Mouse (Mus musculus): ENCODE measurements around the gene Nos1ap.

- TF ChIP-seq POLR2A (IDR thresholded peaks at IDR 0.05; ENCODE audit: low read depth, low read length), result no peak
- TF ChIP-seq CTCF (IDR thresholded peaks at IDR 0.05; ENCODE audit: extremely low read depth, insufficient read length, insufficient replicate concordance, low read depth, low read length), result no peak
Measured at GRCm38 (mm10) chr1:170410402-170411191, 179.1 kb downstream of the Nos1ap start.
